In genomic region chr4:103620590-103621155, GRCm38 (mm10) we compare ENCODE assay signal across 7 mouse cellular contexts. TPM values are rescaled to one million over a fixed set of nuclear protein-coding genes. Genes with fewer than 3 reads are reported as not detected.
A peak's percentile ranks its signal among the peaks of the same experiment; 100 is the strongest.
DNase-seq lines count a peak whose midpoint lies in the region; ATAC-seq and TF ChIP-seq lines count a peak whose summit lies in the region.

No protein-coding gene starts in this region.

- peaks cover 25% of the 10 kb centered on the region for H3K4me1 ChIP-seq in forebrain, embryonic 12.5 days
- no peaks in the 10 kb centered on the region for H3K4me1 ChIP-seq in intestine, embryonic 15.5 days (replicated peaks)
- H3K4me1 ChIP-seq in olfactory bulb, adult 2 months (ENCODE audit: control insufficient read depth, insufficient read depth, low read length): peaks cover 7% of the 10 kb centered on the region

- no peak overlapping the region for H3K9ac ChIP-seq in forebrain, embryonic 12.5 days
- H3K9ac ChIP-seq in intestine, embryonic 15.5 days: no peak overlapping the region

- intact Hi-C loops in left cerebral cortex, postnatal 36 days (cut with DNase I): no loop called here

- H3K27ac ChIP-seq in forebrain, embryonic 12.5 days: no peak overlapping the region
- no peak overlapping the region for H3K27ac ChIP-seq in intestine, embryonic 15.5 days
- H3K27ac ChIP-seq in olfactory bulb, adult 2 months (ENCODE audit: insufficient read depth, low read depth, low read length): peak overlapping the region; percentile 65

- 6% methylated on average over 18 of the region's 18 CpGs for WGBS in forebrain, embryonic 12.5 days
- 17% methylated on average over 18 of the region's 18 CpGs for WGBS in intestine, embryonic 15.5 days
- WGBS in olfactory bulb, adult 2 months: 7% methylated on average over 18 of the region's 18 CpGs

- peak; percentile 39 to 45 for DNase-seq in left cerebral cortex, postnatal 36 days (ENCODE audit: low spot score in 2 of 2)
- no peak for DNase-seq in left cerebral cortex, adult 8-10 months (ENCODE audit: low spot score in 2 of 2)
- no peak for DNase-seq in urinary bladder, adult 18-20 months (ENCODE audit: low spot score in 2 of 2)

- peak overlapping the region; percentile 73 for H3K4me2 ChIP-seq in forebrain, embryonic 12.5 days
- peak overlapping the region; percentile 56 for H3K4me2 ChIP-seq in intestine, embryonic 15.5 days (replicated peaks)

- no peak for TF ChIP-seq CTCF in olfactory bulb, adult 2 months (IDR thresholded peaks at IDR 0.05; ENCODE audit: insufficient read depth, low read depth, low read length)

- ATAC-seq in forebrain, embryonic 12.5 days (ENCODE audit: low FRiP score): no peak
- no peak for ATAC-seq in intestine, embryonic 15.5 days
- no peak for ATAC-seq in erythroblast, adult 5-6 weeks (replicated peaks; ENCODE audit: low FRiP score, poor library complexity, severe bottlenecking)

- peak overlapping the region; percentile 46 for H3K4me3 ChIP-seq in forebrain, embryonic 12.5 days (replicated peaks)
- no peak overlapping the region for H3K4me3 ChIP-seq in intestine, embryonic 15.5 days (replicated peaks)
- H3K4me3 ChIP-seq in olfactory bulb, adult 2 months (ENCODE audit: insufficient read depth, low read depth, low read length): peak overlapping the region; percentile 67

- H3K9me3 ChIP-seq in forebrain, embryonic 12.5 days: no peaks in the 10 kb centered on the region
- H3K9me3 ChIP-seq in intestine, embryonic 15.5 days: no peaks in the 10 kb centered on the region

- no peak for TF ChIP-seq POLR2A in olfactory bulb, adult 2 months (IDR thresholded peaks at IDR 0.05; ENCODE audit: insufficient read depth, low read depth, low read length)

- H3K36me3 ChIP-seq in forebrain, embryonic 12.5 days (replicated peaks): no peaks in the 10 kb centered on the region
- H3K36me3 ChIP-seq in intestine, embryonic 15.5 days: no peaks in the 10 kb centered on the region

- peaks cover 60% of the 10 kb centered on the region for H3K27me3 ChIP-seq in forebrain, embryonic 12.5 days
- H3K27me3 ChIP-seq in intestine, embryonic 15.5 days (replicated peaks): peaks cover 51% of the 10 kb centered on the region

RNA-seq across cellular contexts. Expression of gene Dab1, which starts 1.5 kb away (rescaled TPM):
- total RNA-seq in left cerebral cortex, postnatal 36 days (2021): 100 to 1,000 TPM; 103 to 134 TPM
- 100 to 1,000 TPM in 3 of 4 experiments, 10 to 100 TPM in 1; 98.4 to 114 (median 107) TPM for total RNA-seq in left cerebral cortex, adult 8-10 months (2022)
- 77.8 and 80.7 TPM in 2 replicates for polyA plus RNA-seq in forebrain, embryonic 12.5 days (2016; fragmentation: Nextera tagmentation; extraction: Ambion mirVana)
- polyA plus RNA-seq in intestine, embryonic 15.5 days (2015; fragmentation: Nextera tagmentation; extraction: Ambion mirVana): 41.6 and 43.3 TPM in 2 replicates
- polyA plus RNA-seq in olfactory bulb, adult 2 months (2012; ENCODE audit: insufficient read depth, insufficient read length, low replicate concordance, missing spikeins): not detected in 2 replicates
- not detected in 2 replicates for total RNA-seq in erythroblast, adult 5-6 weeks (2015; ENCODE audit: low replicate concordance)
- not detected in 2 replicates for total RNA-seq in erythroblast, adult 5-6 weeks (2017; ENCODE audit: low replicate concordance)

Comparison
In these comparisons a context has a peak if more than half of its experiments do, and no peak if none do; other contexts are left out.
1. DNase-seq: peak in left cerebral cortex, postnatal 36 days (2 of 2); none in left cerebral cortex, adult 8-10 months (0 of 2) and urinary bladder, adult 18-20 months (0 of 2).
2. RNA of gene Dab1, which starts 1.5 kb away (total RNA-seq): 103 to 134 TPM in left cerebral cortex, postnatal 36 days and 98.4 to 114 TPM in left cerebral cortex, adult 8-10 months; not detected in erythroblast, adult 5-6 weeks; every median in the first group is over 10 times any median in the second.